Mouse (Mus musculus): ENCODE data around the gene Igfn1.

- TF ChIP-seq CTCF (IDR thresholded peaks at IDR 0.05; ENCODE audit: low read depth, low read length), result no peak
- TF ChIP-seq POLR2A (IDR thresholded peaks at IDR 0.05; ENCODE audit: borderline replicate concordance, low read depth, low read length), result no peak
Observed at GRCm38 (mm10) chr1:135967739-135968138, 38.4 kb downstream of the Igfn1 start.
